Mouse (Mus musculus) testis, adult 2 months (tissue): Measurements from ENCODE around the gene Gm6408. TPM values are rescaled to one million over a fixed set of nuclear protein-coding genes. Genes with fewer than 3 reads are reported as not detected.
A peak's percentile ranks its signal among the peaks of the same experiment; 100 is the strongest.
"Not testable (repeated sequence)": the region's sequence is repeated elsewhere in the genome, so short reads cannot be mapped to it uniquely, and the experiment has no call there.

ENCODE experiments used
- H3K27ac ChIP-seq: fragments of 200-500 bp; 2 replicates; pipeline ENCODE4 v1.5.1; 2012; ENCODE audit warnings: low read depth, low read length; ENCODE audit not compliant: control insufficient read depth, insufficient read depth
- H3K27me3 ChIP-seq: fragments of 200-500 bp; 2 replicates; pipeline ENCODE4 v1.6.1; 2012; ENCODE audit warnings: mild to moderate bottlenecking, low read length, moderate library complexity; ENCODE audit not compliant: control insufficient read depth, insufficient read depth
- H3K36me3 ChIP-seq: fragments of 200-500 bp; 2 replicates; pipeline ENCODE4 v1.6.1; 2012; ENCODE audit warnings: mild to moderate bottlenecking, low read length; ENCODE audit not compliant: control insufficient read depth, insufficient read depth
- H3K4me1 ChIP-seq: fragments of 200-500 bp; 2 replicates; pipeline ENCODE4 v1.6.1; 2012; ENCODE audit warnings: low read length; ENCODE audit not compliant: control insufficient read depth, insufficient read depth
- H3K4me3 ChIP-seq: fragments of 200-500 bp; 2 replicates; pipeline ENCODE4 v1.5.1; 2012; ENCODE audit warnings: low read depth, mild to moderate bottlenecking, low read length, moderate library complexity, mixed read lengths; ENCODE audit not compliant: control insufficient read depth
- CTCF ChIP-seq: fragments of 200-500 bp; IDR thresholded peaks from 2 replicates; pipeline ENCODE4 v1.5.1; 2012; ENCODE audit warnings: low read depth, mild to moderate bottlenecking, inconsistent platforms, low read length, moderate library complexity; ENCODE audit not compliant: control insufficient read depth, insufficient read depth, insufficient replicate concordance
- POLR2A ChIP-seq: fragments of 200-500 bp; IDR thresholded peaks from 2 replicates; pipeline ENCODE4 v1.6.1; 2012; ENCODE audit warnings: low read depth, mild to moderate bottlenecking, inconsistent platforms, low read length, moderate library complexity; ENCODE audit not compliant: control insufficient read depth
- polyA plus RNA-seq: library from polyadenylated mRNA; depleted of rRNA; stranded (reverse); fragments of >200 nt; gene quantifications from 2 replicates; pipeline ENCODE4 v1.2.3, GENCODE M21; 2012; rRNA removed

The Gm6408 gene
- 14.2 and 14.7 TPM in 2 replicates for polyA plus RNA-seq

DNA sequence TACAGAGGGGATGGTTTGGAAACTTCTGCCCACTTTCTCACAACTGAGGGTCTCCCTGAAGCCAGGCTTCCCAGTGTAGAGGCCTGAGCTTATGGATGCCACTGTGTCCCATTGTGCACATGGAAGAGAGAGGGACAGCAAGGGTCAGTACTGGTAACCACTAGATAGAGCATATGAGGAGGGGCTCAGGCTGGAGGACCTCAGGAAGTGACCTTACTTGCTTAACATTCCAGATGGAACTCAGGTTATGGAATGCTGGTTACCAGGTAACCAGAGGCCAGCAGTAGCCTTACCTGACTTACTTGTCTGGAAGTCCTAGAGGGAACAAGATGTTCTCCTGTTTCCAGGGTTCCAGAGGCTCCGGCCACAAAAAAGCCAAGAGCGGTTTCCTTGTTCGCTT, at the start of gene Gm6408:
Gene Gm6408, plus strand, starts transcription at position 301 of the 400 bp plus-strand sequence.
- peak within 1 kb of the TSS; percentile 45 for H3K4me3 ChIP-seq
- not testable (repeated sequence) for H3K4me1 ChIP-seq, H3K27ac ChIP-seq

DNA sequence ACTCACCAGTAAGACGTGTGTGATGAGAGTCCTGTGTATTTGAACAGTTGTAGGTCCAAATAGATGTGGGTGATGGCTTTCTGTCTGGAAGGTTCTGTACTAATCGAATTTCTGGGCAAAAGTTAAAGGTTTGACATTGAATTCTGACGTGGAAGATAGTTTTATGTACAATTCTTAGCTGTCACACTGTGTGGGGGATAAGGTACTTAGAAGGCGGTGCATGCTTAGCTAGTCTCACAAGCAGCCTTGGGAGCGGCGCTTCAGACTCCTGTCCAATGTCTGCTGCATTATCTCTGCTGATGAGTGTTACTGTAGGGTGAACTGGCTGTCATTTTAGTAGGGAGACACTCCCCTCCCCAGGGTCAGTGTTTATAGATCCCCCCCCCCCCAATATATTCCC, 49.3 kb upstream of the Gm6408 start:
- H3K27ac ChIP-seq = no peak overlapping the region
- TF ChIP-seq CTCF (no peak), POLR2A (no peak)
- no peaks in the 10 kb centered on the region for H3K27me3 ChIP-seq
- H3K36me3 ChIP-seq = no peaks in the 10 kb centered on the region
- no peaks in the 10 kb centered on the region for H3K4me1 ChIP-seq
- no peak overlapping the region for H3K4me3 ChIP-seq

More for the DNA sequence above, at the start of gene Gm6408:
- H3K36me3 ChIP-seq, H3K27me3 ChIP-seq: not testable (repeated sequence)

DNA sequence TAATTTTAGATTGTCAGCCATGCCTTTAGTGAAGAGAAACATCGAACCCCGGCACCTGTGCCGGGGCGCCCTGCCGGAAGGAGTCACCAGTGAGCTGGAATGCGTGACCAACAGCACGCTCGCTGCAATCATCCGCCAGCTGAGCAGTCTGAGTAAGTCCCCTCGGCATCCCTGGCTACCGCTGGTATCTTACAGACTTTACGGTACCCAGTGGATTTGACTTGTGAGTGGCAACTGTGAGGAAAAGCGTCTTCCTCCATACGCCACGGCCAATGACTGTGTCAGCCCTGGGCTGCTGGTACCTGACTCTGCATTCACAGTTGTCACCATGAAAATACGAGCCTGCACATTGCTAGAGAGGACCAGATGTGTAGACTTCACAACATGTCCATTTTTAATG, 46.4 kb upstream of the Gm6408 start:
- Histone ChIP-seq H3K27ac (no peak overlapping the region), H3K4me3 (no peak overlapping the region), H3K4me1 (no peaks in the 10 kb centered on the region), H3K27me3 (no peaks in the 10 kb centered on the region), H3K36me3 (no peaks in the 10 kb centered on the region)
- TF ChIP-seq POLR2A (no peak), CTCF (no peak)

DNA sequence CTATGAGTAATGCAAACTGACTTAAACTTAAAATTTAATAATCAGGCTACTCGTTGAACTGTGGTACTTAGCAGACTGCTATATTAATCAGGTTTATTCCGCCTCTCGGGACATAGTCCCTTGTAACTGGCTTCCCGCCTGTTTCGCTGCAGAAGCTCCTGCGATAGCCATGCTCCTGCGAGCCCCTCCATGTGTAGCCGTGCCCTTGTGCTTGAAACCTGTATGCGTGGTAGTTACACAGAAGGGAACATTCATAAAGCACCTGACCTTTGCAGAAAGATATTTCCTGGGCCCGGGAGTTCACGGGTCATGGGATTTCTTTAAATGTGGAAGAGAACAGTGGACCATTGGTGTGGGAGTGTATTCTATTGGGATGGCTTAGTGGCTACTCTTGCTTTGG, 45.0 kb upstream of the Gm6408 start:
- Histone ChIP-seq H3K36me3 (no peaks in the 10 kb centered on the region), H3K27me3 (no peaks in the 10 kb centered on the region), H3K4me1 (no peaks in the 10 kb centered on the region), H3K27ac (no peak overlapping the region), H3K4me3 (no peak overlapping the region)
- TF ChIP-seq CTCF (no peak), POLR2A (no peak)

DNA sequence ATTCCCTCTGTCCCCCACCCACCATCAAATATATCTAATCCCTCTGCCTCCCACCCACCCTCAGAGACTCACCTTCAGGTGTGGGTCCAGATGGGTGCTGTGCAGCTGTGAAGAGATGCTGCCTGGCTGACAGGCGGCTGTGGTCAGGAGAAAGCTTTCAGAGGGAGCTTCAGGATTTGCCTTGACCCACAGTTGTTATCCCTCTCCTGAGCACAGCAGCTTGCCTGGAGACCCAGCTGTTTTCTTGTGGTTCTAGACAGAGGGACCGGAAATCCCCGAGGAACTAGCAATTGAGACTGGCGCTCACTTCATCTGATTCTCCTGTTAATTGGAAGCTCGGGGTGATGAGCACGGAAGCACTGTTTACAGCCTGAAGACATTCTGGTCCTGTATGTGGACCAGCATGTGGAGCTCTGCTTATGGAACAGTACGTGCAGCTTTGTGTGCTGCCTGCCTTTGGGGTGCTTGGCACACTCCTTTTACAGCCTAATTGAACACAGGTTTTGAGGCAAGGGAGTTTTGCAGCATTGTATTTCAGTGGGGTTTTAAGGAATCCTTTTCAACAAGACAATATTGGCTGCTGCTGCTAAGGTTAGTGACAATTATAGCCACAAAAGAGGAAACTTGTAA, 42.5 kb upstream of the Gm6408 start:
- no peaks in the 10 kb centered on the region for H3K27me3 ChIP-seq
- TF ChIP-seq POLR2A (no peak), CTCF (no peak)
- no peaks in the 10 kb centered on the region for H3K4me1 ChIP-seq
- H3K27ac ChIP-seq = no peak overlapping the region
- no peaks in the 10 kb centered on the region for H3K36me3 ChIP-seq
- no peak overlapping the region for H3K4me3 ChIP-seq

DNA sequence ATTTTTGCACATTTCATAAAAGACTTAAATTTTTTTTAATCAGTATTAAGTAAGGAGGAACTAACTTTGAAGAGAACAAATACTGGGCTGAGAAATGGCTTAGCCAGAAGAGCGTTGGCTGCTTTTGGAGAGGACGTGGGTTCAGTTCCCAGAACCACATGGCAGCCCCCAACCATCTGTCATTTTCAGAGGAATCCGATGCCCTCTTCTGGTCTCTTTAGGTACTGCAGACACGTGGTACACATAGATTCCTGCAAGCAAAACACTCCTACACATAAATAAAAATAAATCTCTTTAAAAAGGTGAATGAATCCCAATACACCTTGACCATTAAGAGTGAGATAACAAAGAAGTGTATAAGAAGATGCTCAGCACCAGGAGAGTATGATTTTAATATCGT, 41.5 kb upstream of the Gm6408 start:
- Histone ChIP-seq H3K4me1 (no peaks in the 10 kb centered on the region), H3K4me3 (no peak overlapping the region), H3K27ac (no peak overlapping the region), H3K36me3 (no peaks in the 10 kb centered on the region), H3K27me3 (no peaks in the 10 kb centered on the region)
- TF ChIP-seq CTCF (peak; percentile 23; the same call in 1 of the 2 replicates), POLR2A (no peak)

DNA sequence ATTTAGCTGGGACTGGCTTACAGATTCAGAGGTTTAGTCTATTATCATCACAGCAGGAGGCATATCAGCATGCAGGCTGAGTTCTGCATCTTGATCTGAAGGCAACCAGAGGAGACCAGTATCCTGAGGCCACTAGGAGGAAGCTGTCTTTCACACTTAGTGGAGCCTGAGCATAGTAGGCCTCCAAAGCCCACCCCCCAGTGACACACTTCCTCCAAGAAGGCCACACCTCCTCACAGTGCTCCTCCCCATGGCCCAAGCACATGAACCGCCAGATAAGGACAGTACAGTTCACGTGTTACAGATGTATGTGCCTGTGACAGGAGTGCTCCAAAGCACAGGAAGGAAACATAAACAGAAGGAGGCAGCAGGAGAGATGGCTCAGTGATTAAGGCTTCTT, 39.0 kb upstream of the Gm6408 start:
- H3K4me1 ChIP-seq = no peaks in the 10 kb centered on the region

DNA sequence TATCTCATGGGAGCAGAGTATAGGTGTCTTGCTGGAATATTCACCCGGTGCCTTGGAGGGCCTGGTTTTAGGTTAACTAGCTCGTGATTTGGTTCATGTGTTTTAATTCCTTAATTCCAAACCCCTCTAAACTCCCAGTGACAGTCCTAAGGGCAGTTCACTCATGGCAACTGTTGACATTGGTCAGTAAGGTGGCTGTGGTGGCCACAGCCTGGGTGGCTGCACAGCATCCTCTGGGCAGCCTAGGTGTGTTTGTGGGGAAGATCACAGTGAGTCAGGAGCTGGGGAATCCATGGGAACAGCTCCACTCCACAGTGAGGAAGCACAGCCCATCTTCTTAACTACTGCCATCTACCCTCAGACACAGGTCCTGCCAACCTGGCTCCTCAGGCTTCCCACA, 35.1 kb upstream of the Gm6408 start:
- Histone ChIP-seq H3K36me3 (no peaks in the 10 kb centered on the region), H3K27me3 (no peaks in the 10 kb centered on the region), H3K27ac (no peak overlapping the region), H3K4me1 (no peaks in the 10 kb centered on the region), H3K4me3 (no peak overlapping the region)
- no peak for TF ChIP-seq POLR2A
- TF ChIP-seq CTCF = no peak

More for the DNA sequence above, 39.0 kb upstream of the Gm6408 start:
- H3K36me3 ChIP-seq = no peaks in the 10 kb centered on the region
- no peak for TF ChIP-seq POLR2A
- no peaks in the 10 kb centered on the region for H3K27me3 ChIP-seq
- H3K4me3 ChIP-seq = no peak overlapping the region
- H3K27ac ChIP-seq = no peak overlapping the region
